Mouse (Mus musculus) limb, embryonic 15.5 days (tissue): ENCODE results near the gene Etfa. TPM values are rescaled to one million over a fixed set of nuclear protein-coding genes. Genes with fewer than 3 reads are reported as not detected.

Experiments
- ATAC-seq: fragments of 200-750 bp; cut with Nextera tagmentation; 2 replicates; pipeline ENCODE4 v1.8.0; 2017; ENCODE audit warnings: low read depth, moderate TSS enrichment; ENCODE audit not compliant: insufficient number of reproducible peaks, low FRiP score, low TSS enrichment
- H3K27ac ChIP-seq: fragments of 300-500 bp; sonication (generic); 2 replicates; pipeline ENCODE4 v1.5.1; 2015; ENCODE audit warnings: moderate library complexity, mild to moderate bottlenecking, inconsistent platforms
- H3K27me3 ChIP-seq: fragments of 300-500 bp; sonication (generic); 2 replicates; pipeline ENCODE4 v1.6.1; 2015; ENCODE audit warnings: inconsistent platforms
- H3K36me3 ChIP-seq: fragments of 300-500 bp; sonication (generic); 2 replicates; pipeline ENCODE4 v1.6.1; 2015; ENCODE audit warnings: inconsistent platforms
- H3K4me1 ChIP-seq: fragments of 300-500 bp; sonication (generic); 2 replicates; pipeline ENCODE4 v1.6.1; 2015; ENCODE audit warnings: inconsistent platforms
- H3K4me2 ChIP-seq: fragments of 300-500 bp; sonication (generic); 2 replicates; pipeline ENCODE4 v1.6.1; 2015; ENCODE audit warnings: mild to moderate bottlenecking, inconsistent platforms
- H3K4me3 ChIP-seq: fragments of 300-500 bp; sonication (generic); 2 replicates; pipeline ENCODE4 v1.5.1; 2015; ENCODE audit warnings: mild to moderate bottlenecking, inconsistent platforms
- H3K9ac ChIP-seq: fragments of 300-500 bp; sonication (generic); 2 replicates; pipeline ENCODE4 v1.6.1; 2015; ENCODE audit warnings: inconsistent platforms
- H3K9me3 ChIP-seq: fragments of 300-500 bp; sonication (generic); 2 replicates; pipeline ENCODE4 v1.6.1; 2016; ENCODE audit warnings: inconsistent platforms
- WGBS: fragments of 180-500 bp; shearing (Covaris S2); methylation state at CpG from one replicate; pipeline ENCODE4 v1.1.7; 2015; 5-methylcytosine and 5-hydroxymethylcytosine counted together
- polyA plus RNA-seq: library from polyadenylated mRNA; unstranded; fragments of >200 nt; fragmentation: Nextera tagmentation; extraction: Ambion mirVana; gene quantifications from 2 replicates; pipeline ENCODE4 v1.2.1, GENCODE M21; 2015

Gene Etfa
- polyA plus RNA-seq, 1 experiment from 2014 or later = 188 TPM

DNA sequence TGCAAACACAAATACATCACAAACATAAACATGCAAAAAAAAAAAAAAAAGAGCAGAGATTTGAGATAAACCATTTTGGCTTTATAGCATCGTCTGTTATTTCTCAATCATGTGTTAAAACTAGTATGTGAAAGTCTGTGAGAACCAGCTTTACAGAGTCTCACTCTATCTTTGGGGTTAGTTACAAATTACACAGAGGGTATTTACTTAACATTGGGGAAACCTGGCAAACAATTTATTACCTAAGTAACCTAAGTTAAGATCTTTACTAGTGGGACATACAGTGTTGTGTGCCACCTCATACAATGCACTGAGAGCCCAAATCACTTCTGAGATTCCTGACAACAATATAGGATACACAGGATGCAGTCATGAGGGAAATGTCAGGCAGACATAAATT lies 2.3 kb downstream of the Etfa start:
- Histone ChIP-seq H3K9me3 (no peaks in the 10 kb centered on the region), H3K4me2 (no peak overlapping the region), H3K27me3 (0 out of 2 replicates have a peak, but pooled peaks cover 7% of the 10 kb centered on the region), H3K36me3 (no peaks in the 10 kb centered on the region), H3K27ac (no peak overlapping the region), H3K4me1 (peaks cover 4% of the 10 kb centered on the region), H3K9ac (no peak overlapping the region), H3K4me3 (no peak overlapping the region)
- no peak for ATAC-seq
- 81% methylated on average over 1 of the region's 1 CpGs for WGBS

GRCm38 (mm10) chr9:55508701-55509100 lies 3.3 kb downstream of the Etfa start:
- Histone ChIP-seq H3K4me3 (no peak overlapping the region), H3K27me3 (0 out of 2 replicates have a peak, but pooled peaks cover 1% of the 10 kb centered on the region), H3K4me1 (peaks cover 4% of the 10 kb centered on the region), H3K27ac (no peak overlapping the region), H3K9me3 (no peaks in the 10 kb centered on the region), H3K36me3 (no peaks in the 10 kb centered on the region), H3K4me2 (no peak overlapping the region), H3K9ac (no peak overlapping the region)
- no peak for ATAC-seq
- WGBS = 80% methylated on average over 4 of the region's 4 CpGs

GRCm38 (mm10) chr9:55507922-55508321 lies 4.1 kb downstream of the Etfa start:
- H3K4me2 ChIP-seq = no peak overlapping the region
- WGBS = 83% methylated on average over 3 of the region's 3 CpGs
- no peak overlapping the region for H3K4me3 ChIP-seq
- H3K36me3 ChIP-seq = no peaks in the 10 kb centered on the region
- H3K27ac ChIP-seq = no peak overlapping the region
- H3K9me3 ChIP-seq = no peaks in the 10 kb centered on the region
- H3K9ac ChIP-seq = no peak overlapping the region
- H3K27me3 ChIP-seq = no peaks in the 10 kb centered on the region
- H3K4me1 ChIP-seq = peaks cover 4% of the 10 kb centered on the region
- no peak for ATAC-seq

DNA sequence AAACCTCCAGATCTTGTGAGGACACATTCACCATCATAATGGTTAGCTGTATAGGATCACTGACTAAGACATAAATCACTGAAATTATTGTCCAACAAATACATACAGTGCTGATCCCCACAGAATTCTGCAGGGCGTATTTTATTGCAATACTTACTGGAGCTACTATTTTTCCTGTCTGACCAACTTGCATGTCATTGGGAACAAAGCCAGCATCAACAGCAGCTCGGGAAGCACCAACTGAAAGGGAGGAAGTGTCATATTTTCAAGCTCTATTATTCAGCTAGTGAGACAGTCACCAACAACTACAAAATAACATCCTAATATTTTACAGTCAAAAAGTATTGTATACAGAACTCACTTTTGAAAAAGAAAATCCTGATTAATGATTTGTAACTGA lies 29.9 kb downstream of the Etfa start:
- peaks cover 6% of the 10 kb centered on the region for H3K36me3 ChIP-seq
- no peaks in the 10 kb centered on the region for H3K9me3 ChIP-seq
- no peak overlapping the region for H3K4me2 ChIP-seq
- no peak overlapping the region for H3K9ac ChIP-seq
- no peak overlapping the region for H3K4me3 ChIP-seq
- no peak for ATAC-seq
- no peaks in the 10 kb centered on the region for H3K4me1 ChIP-seq
- H3K27ac ChIP-seq = no peak overlapping the region
- WGBS = 54% methylated on average over 2 of the region's 2 CpGs
- H3K27me3 ChIP-seq = no peaks in the 10 kb centered on the region

DNA sequence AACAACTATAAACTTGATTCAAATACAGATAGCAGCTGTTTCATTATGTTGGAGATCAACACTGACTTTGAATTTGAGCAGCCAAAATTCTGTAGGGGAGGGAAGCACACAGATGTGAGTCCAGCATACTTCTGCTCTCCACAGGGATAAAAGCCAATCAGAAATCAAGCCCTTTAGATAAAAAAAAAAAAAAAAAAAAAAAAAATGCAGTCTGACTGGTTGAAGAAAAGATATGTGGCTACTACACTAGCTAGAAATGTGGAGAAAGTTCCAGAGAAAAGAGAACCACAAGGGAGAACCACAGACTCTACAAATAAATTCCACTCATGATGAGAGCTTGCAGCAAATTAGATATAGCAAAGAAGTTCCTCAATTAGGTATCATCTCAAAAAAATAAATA lies 33.3 kb downstream of the Etfa start:
- Histone ChIP-seq H3K9me3 (no peaks in the 10 kb centered on the region), H3K36me3 (no peaks in the 10 kb centered on the region; the same call in 1 of the 2 replicates), H3K27me3 (no peaks in the 10 kb centered on the region), H3K27ac (no peak overlapping the region), H3K4me3 (no peak overlapping the region), H3K4me1 (no peaks in the 10 kb centered on the region), H3K4me2 (no peak overlapping the region), H3K9ac (no peak overlapping the region)
- ATAC-seq = no peak

DNA sequence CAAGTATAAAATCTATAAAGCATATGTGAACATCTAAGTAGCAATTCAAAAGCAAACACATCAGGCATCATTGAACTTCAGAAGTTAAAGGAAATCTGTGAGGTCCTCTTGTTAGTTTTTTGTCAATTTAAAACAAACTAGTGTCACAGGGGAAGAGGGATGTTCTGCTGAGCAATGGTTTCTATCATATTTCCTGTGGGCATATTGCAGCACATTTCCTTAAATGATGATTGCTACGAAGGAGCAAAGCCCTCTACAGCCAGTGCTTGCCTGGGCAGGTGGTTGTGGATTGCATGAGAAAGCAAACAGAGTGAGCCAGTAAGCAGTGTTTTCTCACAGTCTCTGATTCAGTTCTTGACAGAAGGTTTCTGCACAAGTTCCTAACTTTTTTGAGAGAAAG lies 36.0 kb downstream of the Etfa start:
- H3K27me3 ChIP-seq = no peaks in the 10 kb centered on the region
- H3K9ac ChIP-seq = no peak overlapping the region
- H3K4me1 ChIP-seq = no peaks in the 10 kb centered on the region
- no peak overlapping the region for H3K27ac ChIP-seq
- no peak overlapping the region for H3K4me3 ChIP-seq
- WGBS = 74% methylated on average over 1 of the region's 1 CpGs
- no peaks in the 10 kb centered on the region for H3K9me3 ChIP-seq
- H3K36me3 ChIP-seq = no peaks in the 10 kb centered on the region; the same call in 1 of the 2 replicates
- no peak overlapping the region for H3K4me2 ChIP-seq
- no peak for ATAC-seq

GRCm38 (mm10) chr9:55468397-55468796 lies 43.6 kb downstream of the Etfa start:
- Histone ChIP-seq H3K4me2 (no peak overlapping the region), H3K27ac (no peak overlapping the region), H3K9me3 (no peaks in the 10 kb centered on the region), H3K4me3 (no peak overlapping the region), H3K36me3 (peaks cover 7% of the 10 kb centered on the region), H3K27me3 (no peaks in the 10 kb centered on the region), H3K9ac (no peak overlapping the region), H3K4me1 (no peaks in the 10 kb centered on the region)
- ATAC-seq = no peak
- 45% methylated on average over 1 of the region's 1 CpGs for WGBS

DNA sequence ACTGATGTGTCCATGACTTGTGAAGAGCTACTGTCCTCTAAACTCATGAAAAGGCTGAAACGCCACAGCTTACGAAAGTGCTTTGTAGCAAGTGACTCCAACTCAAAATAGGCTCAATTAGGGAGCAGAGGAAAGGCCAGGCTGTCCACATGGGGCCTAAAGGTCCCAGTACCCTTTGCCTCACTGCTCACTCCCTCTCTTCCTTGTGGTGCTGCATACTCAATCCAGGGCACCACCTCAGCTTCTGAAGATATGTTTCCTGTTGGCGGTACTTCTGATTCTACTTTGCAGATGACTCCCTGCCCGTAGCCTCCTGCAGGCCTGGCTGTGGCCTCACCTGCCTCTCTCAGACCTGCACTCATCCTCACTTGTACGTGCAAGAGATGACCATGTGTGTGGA lies 58.7 kb downstream of the Etfa start:
- Histone ChIP-seq H3K9me3 (no peaks in the 10 kb centered on the region), H3K4me2 (no peak overlapping the region), H3K4me1 (peaks cover 13% of the 10 kb centered on the region), H3K4me3 (no peak overlapping the region), H3K27ac (no peak overlapping the region), H3K27me3 (no peaks in the 10 kb centered on the region), H3K36me3 (peaks cover 12% of the 10 kb centered on the region; the same call in 1 of the 2 replicates), H3K9ac (no peak overlapping the region)
- no peak for ATAC-seq
- 88% methylated on average over 5 of the region's 5 CpGs for WGBS

DNA sequence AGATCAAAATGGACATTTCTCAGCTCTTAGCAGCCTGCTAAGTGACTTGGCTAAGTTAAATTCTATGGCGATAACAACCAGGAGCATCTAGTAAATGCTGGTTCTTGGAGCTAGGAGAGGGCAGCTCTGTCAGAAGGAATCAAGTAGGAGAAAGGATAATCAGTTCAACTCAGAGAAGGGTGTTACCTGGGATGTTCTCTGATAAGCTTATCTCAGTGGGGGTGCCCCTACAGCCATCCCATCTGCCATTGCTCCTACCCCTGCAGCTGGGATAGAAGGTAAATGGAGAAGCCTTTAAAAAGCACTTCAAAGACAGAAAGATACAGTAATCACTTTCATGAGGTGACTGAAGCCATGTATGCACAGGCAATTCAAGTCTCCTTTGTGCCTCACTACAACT lies 59.1 kb downstream of the Etfa start:
- Histone ChIP-seq H3K4me3 (no peak overlapping the region), H3K4me2 (no peak overlapping the region), H3K9me3 (no peaks in the 10 kb centered on the region), H3K4me1 (peaks cover 13% of the 10 kb centered on the region), H3K27ac (no peak overlapping the region), H3K36me3 (peaks cover 12% of the 10 kb centered on the region; the same call in 1 of the 2 replicates), H3K27me3 (no peaks in the 10 kb centered on the region), H3K9ac (no peak overlapping the region)
- ATAC-seq = no peak
- WGBS = 91% methylated on average over 1 of the region's 1 CpGs

GRCm38 (mm10) chr9:55451426-55451825 lies 60.6 kb downstream of the Etfa start:
- Histone ChIP-seq H3K36me3 (peaks cover 12% of the 10 kb centered on the region; the same call in 1 of the 2 replicates), H3K27ac (peak overlapping the region; percentile 22; the same call in 1 of the 2 replicates), H3K9ac (no peak overlapping the region), H3K27me3 (no peaks in the 10 kb centered on the region), H3K4me1 (peaks cover 13% of the 10 kb centered on the region), H3K4me3 (no peak overlapping the region), H3K9me3 (no peaks in the 10 kb centered on the region), H3K4me2 (no peak overlapping the region)
- ATAC-seq = no peak
- WGBS = 87% methylated on average over 3 of the region's 3 CpGs

DNA sequence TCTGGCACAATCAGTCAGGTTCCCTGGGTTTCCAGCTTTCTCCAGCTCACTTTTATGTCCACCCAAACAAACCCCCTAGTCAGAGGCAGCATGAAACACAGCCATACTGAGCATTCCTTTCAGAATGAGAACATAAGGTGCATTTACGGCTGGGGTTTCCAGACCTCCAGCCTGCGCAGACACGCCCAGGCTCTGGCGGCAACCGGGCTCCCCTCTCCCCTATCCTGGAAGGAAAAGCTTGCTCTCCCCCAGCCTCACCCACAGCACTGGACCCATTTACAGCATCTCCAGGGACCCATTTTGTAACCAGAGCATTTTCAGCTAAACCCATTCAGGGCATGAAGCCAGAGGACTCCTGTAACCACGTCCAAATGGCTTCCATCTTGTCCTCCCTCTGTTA lies 62.0 kb downstream of the Etfa start:
- Histone ChIP-seq H3K36me3 (peaks cover 7% of the 10 kb centered on the region; the same call in 1 of the 2 replicates), H3K4me2 (0 out of 2 replicates have a peak overlapping the region, but pooled peaks have one; percentile 0), H3K9ac (no peak overlapping the region), H3K9me3 (no peaks in the 10 kb centered on the region), H3K4me1 (peaks cover 13% of the 10 kb centered on the region), H3K4me3 (no peak overlapping the region), H3K27me3 (no peaks in the 10 kb centered on the region), H3K27ac (peak overlapping the region; percentile 75)
- WGBS = 20% methylated on average over 6 of the region's 6 CpGs
- peak; percentile 80; the same call in 1 of the 2 replicates for ATAC-seq

DNA sequence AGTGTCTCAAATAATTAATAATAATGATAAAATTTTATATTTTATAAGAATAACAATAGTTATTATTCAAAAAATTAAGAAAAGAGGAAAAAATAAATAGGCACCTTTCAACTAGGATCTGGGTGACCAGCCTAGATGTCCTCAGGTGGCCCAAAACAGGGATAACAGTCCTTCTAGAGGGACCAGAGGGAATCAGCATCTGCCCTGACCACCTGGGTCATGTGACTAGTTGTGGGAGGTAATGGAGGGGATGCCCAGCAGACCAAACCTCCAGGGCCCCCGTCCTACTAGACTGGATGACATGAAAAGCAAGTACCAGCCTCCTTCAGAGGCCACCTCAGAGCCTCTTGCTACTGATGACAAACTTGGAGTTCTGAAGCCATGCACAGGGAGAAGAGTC lies 62.9 kb downstream of the Etfa start:
- no peak for ATAC-seq
- no peak overlapping the region for H3K4me2 ChIP-seq
- 79% methylated on average over 1 of the region's 1 CpGs for WGBS

GRCm38 (mm10) chr9:55447509-55447908 lies 64.5 kb downstream of the Etfa start:
- Histone ChIP-seq H3K4me2 (no peak overlapping the region), H3K9ac (no peak overlapping the region), H3K36me3 (no peaks in the 10 kb centered on the region), H3K27me3 (no peaks in the 10 kb centered on the region), H3K27ac (no peak overlapping the region), H3K4me3 (no peak overlapping the region), H3K4me1 (peaks cover 13% of the 10 kb centered on the region), H3K9me3 (no peaks in the 10 kb centered on the region)
- no peak for ATAC-seq
- WGBS = 87% methylated on average over 4 of the region's 4 CpGs

More for the DNA sequence above, 62.9 kb downstream of the Etfa start:
- H3K4me3 ChIP-seq = no peak overlapping the region
- H3K27ac ChIP-seq = peak overlapping the region; percentile 75
- H3K9me3 ChIP-seq = no peaks in the 10 kb centered on the region
- H3K36me3 ChIP-seq = 0 out of 2 replicates have a peak, but pooled peaks cover 5% of the 10 kb centered on the region
- H3K4me1 ChIP-seq = peaks cover 13% of the 10 kb centered on the region
- no peak overlapping the region for H3K9ac ChIP-seq
- H3K27me3 ChIP-seq = no peaks in the 10 kb centered on the region
